Mouse (Mus musculus): ENCODE measurements around the gene Tsc22d1. TPM values are rescaled to one million over a fixed set of nuclear protein-coding genes. Genes with fewer than 3 reads are reported as not detected.
A peak's percentile ranks its signal among the peaks of the same experiment; 100 is the strongest.

Gene Tsc22d1
- polyA plus RNA-seq, 1 experiment = 153 TPM

- no peak for TF ChIP-seq POLR2A (IDR thresholded peaks at IDR 0.05; ENCODE audit: low read depth, low read length)
- TF ChIP-seq CTCF (conservative IDR thresholded peaks at IDR 0.05; ENCODE audit: insufficient read depth, insufficient read length, low read depth, low read length) = no peak
- H3K36me3 ChIP-seq (ENCODE audit: control insufficient read depth, insufficient read depth, low read length) = no peaks in the 10 kb centered on the region
- WGBS = 96% methylated on average over 8 of the region's 8 CpGs
- H3K4me1 ChIP-seq (ENCODE audit: control insufficient read depth, insufficient read depth, low read length) = no peaks in the 10 kb centered on the region
- H3K27ac ChIP-seq (ENCODE audit: insufficient read depth, low read depth, low read length) = no peak overlapping the region
- DNase-seq = no peak
- H3K27me3 ChIP-seq (replicated peaks; ENCODE audit: control insufficient read depth, insufficient read depth, low read length) = no peaks in the 10 kb centered on the region
- H3K4me3 ChIP-seq (ENCODE audit: insufficient read depth, low read depth, low read length) = no peak overlapping the region
These were observed 18.1 kb downstream of the Tsc22d1 start for GRCm38 (mm10) chr14:76432816-76433215.

DNA sequence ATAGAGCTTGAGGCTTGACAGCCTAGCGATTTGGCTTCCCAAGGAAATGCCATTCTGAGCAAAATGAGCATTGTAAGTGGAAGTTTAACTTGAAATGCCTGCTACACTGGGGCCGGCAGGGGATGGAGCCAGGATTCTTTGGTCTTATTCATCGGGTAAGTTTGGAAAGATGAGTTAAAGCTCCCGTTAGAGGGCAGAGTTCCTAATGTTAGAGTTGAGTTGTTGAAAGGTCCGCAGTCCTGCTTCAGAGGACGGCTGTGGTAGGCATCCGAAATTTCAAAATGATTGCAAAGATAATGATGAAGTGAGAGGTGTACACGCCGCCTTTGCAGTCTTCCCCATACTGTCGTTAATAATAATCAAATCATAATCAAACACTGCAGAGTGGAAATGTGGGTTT lies 27.4 kb downstream of the Tsc22d1 start:
- Histone ChIP-seq H3K4me1 (ENCODE audit: control insufficient read depth, insufficient read depth, low read length) (no peaks in the 10 kb centered on the region), H3K4me3 (ENCODE audit: insufficient read depth, low read depth, low read length) (no peak overlapping the region), H3K27ac (ENCODE audit: insufficient read depth, low read depth, low read length) (no peak overlapping the region), H3K36me3 (ENCODE audit: control insufficient read depth, insufficient read depth, low read length) (peaks cover 3% of the 10 kb centered on the region), H3K27me3 (replicated peaks; ENCODE audit: control insufficient read depth, insufficient read depth, low read length) (no peaks in the 10 kb centered on the region)
- WGBS = 83% methylated on average over 10 of the region's 10 CpGs
- no peak for TF ChIP-seq CTCF (conservative IDR thresholded peaks at IDR 0.05; ENCODE audit: insufficient read depth, insufficient read length, low read depth, low read length)
- no peak for TF ChIP-seq POLR2A (IDR thresholded peaks at IDR 0.05; ENCODE audit: low read depth, low read length)
- DNase-seq = no peak

GRCm38 (mm10) chr14:76448987-76449386 lies 34.2 kb downstream of the Tsc22d1 start:
- TF ChIP-seq CTCF (conservative IDR thresholded peaks at IDR 0.05; ENCODE audit: insufficient read depth, insufficient read length, low read depth, low read length) (no peak), POLR2A (IDR thresholded peaks at IDR 0.05; ENCODE audit: low read depth, low read length) (no peak)
- 55% methylated on average over 4 of the region's 4 CpGs for WGBS
- DNase-seq = peak; percentile 47
- no peaks in the 10 kb centered on the region for H3K4me1 ChIP-seq (ENCODE audit: control insufficient read depth, insufficient read depth, low read length)
- no peaks in the 10 kb centered on the region for H3K36me3 ChIP-seq (ENCODE audit: control insufficient read depth, insufficient read depth, low read length)
- H3K27me3 ChIP-seq (replicated peaks; ENCODE audit: control insufficient read depth, insufficient read depth, low read length) = no peaks in the 10 kb centered on the region
- peak overlapping the region; percentile 39; the same call in 1 of the 2 replicates for H3K27ac ChIP-seq (ENCODE audit: insufficient read depth, low read depth, low read length)
- 0 out of 2 replicates have a peak overlapping the region, but pooled peaks have one; percentile 11 for H3K4me3 ChIP-seq (ENCODE audit: insufficient read depth, low read depth, low read length)

DNA sequence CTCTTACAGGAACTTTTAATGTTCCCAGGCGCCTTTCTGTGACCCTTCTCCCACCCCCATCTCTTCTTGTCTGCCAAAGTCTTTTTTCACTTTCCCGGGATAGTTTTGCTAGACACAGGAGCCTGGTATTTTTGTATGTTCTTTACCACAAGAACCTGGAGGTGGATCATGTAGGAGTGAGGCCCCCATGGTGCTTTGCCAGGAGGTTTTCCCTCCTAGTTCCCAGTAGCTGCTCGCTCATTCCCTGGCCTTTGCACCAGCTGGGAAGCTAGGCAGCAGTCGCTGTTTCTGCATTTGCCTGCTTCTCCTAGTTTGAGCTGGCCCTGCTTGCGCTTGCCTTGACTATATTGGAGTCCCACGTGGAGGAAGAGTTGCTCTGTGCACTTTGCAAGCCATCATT lies 36.2 kb downstream of the Tsc22d1 start:
- H3K4me3 ChIP-seq (ENCODE audit: insufficient read depth, low read depth, low read length) = no peak overlapping the region
- no peaks in the 10 kb centered on the region for H3K27me3 ChIP-seq (replicated peaks; ENCODE audit: control insufficient read depth, insufficient read depth, low read length)
- H3K27ac ChIP-seq (ENCODE audit: insufficient read depth, low read depth, low read length) = no peak overlapping the region
- no peak for DNase-seq
- H3K36me3 ChIP-seq (ENCODE audit: control insufficient read depth, insufficient read depth, low read length) = no peaks in the 10 kb centered on the region
- no peak for TF ChIP-seq POLR2A (IDR thresholded peaks at IDR 0.05; ENCODE audit: low read depth, low read length)
- no peak for TF ChIP-seq CTCF (conservative IDR thresholded peaks at IDR 0.05; ENCODE audit: insufficient read depth, insufficient read length, low read depth, low read length)
- 74% methylated on average over 6 of the region's 6 CpGs for WGBS
- H3K4me1 ChIP-seq (ENCODE audit: control insufficient read depth, insufficient read depth, low read length) = no peaks in the 10 kb centered on the region

DNA sequence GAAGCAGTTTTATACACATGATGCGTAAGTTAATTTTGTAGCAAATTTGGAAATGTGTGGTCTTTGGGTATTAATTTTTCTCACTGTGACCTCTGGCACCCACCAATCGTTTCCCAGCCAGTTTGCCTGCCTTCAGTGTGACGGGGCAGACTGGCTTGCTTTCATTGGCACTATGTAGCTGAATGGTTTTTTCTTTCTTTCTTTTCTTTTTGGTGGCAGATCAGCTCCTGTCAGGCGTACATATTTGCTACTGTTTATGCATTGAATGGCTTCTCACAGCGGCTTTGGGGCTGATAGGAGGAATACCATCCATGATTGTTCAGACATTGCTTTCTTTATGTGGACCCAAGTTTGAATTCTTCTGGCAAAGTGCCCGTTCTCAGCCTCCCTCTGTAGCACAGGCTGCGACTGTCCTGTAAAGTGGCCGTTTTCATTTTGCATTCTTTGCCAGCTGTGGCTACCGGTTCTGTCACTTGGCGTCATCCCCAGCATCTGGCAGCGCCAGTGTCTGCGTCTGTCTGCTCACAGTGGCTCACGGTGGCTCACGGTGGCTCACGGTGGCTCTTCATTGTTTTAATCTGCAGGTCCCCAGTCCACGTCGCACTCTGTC lies 38.1 kb downstream of the Tsc22d1 start:
- 89% methylated on average over 17 of the region's 17 CpGs for WGBS

GRCm38 (mm10) chr14:76454673-76455072 lies 39.9 kb downstream of the Tsc22d1 start:
- no peak for TF ChIP-seq CTCF (conservative IDR thresholded peaks at IDR 0.05; ENCODE audit: insufficient read depth, insufficient read length, low read depth, low read length)
- no peak for TF ChIP-seq POLR2A (IDR thresholded peaks at IDR 0.05; ENCODE audit: low read depth, low read length)
- H3K4me3 ChIP-seq (ENCODE audit: insufficient read depth, low read depth, low read length) = no peak overlapping the region
- no peak for DNase-seq
- 72% methylated on average over 5 of the region's 5 CpGs for WGBS
- no peaks in the 10 kb centered on the region for H3K4me1 ChIP-seq (ENCODE audit: control insufficient read depth, insufficient read depth, low read length)
- H3K27me3 ChIP-seq (replicated peaks; ENCODE audit: control insufficient read depth, insufficient read depth, low read length) = no peaks in the 10 kb centered on the region
- H3K36me3 ChIP-seq (ENCODE audit: control insufficient read depth, insufficient read depth, low read length) = no peaks in the 10 kb centered on the region
- no peak overlapping the region for H3K27ac ChIP-seq (ENCODE audit: insufficient read depth, low read depth, low read length)

More for the DNA sequence above, 38.1 kb downstream of the Tsc22d1 start:
- no peak overlapping the region for H3K4me3 ChIP-seq (ENCODE audit: insufficient read depth, low read depth, low read length)
- no peak for DNase-seq
- H3K27ac ChIP-seq (ENCODE audit: insufficient read depth, low read depth, low read length) = no peak overlapping the region
- H3K36me3 ChIP-seq (ENCODE audit: control insufficient read depth, insufficient read depth, low read length) = no peaks in the 10 kb centered on the region
- no peaks in the 10 kb centered on the region for H3K4me1 ChIP-seq (ENCODE audit: control insufficient read depth, insufficient read depth, low read length)
- no peaks in the 10 kb centered on the region for H3K27me3 ChIP-seq (replicated peaks; ENCODE audit: control insufficient read depth, insufficient read depth, low read length)
- TF ChIP-seq POLR2A (IDR thresholded peaks at IDR 0.05; ENCODE audit: low read depth, low read length) (no peak), CTCF (conservative IDR thresholded peaks at IDR 0.05; ENCODE audit: insufficient read depth, insufficient read length, low read depth, low read length) (no peak)

DNA sequence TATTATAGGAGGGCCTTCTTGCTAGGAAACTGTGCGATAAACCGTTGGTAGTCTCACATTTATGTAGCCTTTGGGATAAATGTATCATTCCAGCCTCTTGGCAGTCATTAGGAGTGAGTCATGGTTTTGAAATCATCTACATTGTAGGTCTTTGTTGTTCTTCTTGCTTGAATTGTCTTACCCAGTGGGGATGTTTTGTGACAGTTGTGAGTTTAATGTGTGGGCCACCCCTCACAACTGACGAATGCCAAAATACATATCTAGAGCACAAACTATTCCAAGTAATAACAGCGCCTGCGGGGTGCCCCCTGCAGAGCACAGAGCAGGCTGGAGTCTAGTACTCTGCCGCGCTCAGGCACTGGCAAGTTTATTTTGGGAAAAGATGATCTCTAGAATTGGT lies 40.4 kb downstream of the Tsc22d1 start:
- no peak for DNase-seq
- Histone ChIP-seq H3K4me3 (ENCODE audit: insufficient read depth, low read depth, low read length) (no peak overlapping the region), H3K4me1 (ENCODE audit: control insufficient read depth, insufficient read depth, low read length) (no peaks in the 10 kb centered on the region), H3K27me3 (replicated peaks; ENCODE audit: control insufficient read depth, insufficient read depth, low read length) (no peaks in the 10 kb centered on the region), H3K36me3 (ENCODE audit: control insufficient read depth, insufficient read depth, low read length) (no peaks in the 10 kb centered on the region), H3K27ac (ENCODE audit: insufficient read depth, low read depth, low read length) (no peak overlapping the region)
- TF ChIP-seq POLR2A (IDR thresholded peaks at IDR 0.05; ENCODE audit: low read depth, low read length) = no peak
- no peak for TF ChIP-seq CTCF (conservative IDR thresholded peaks at IDR 0.05; ENCODE audit: insufficient read depth, insufficient read length, low read depth, low read length)
- WGBS = 86% methylated on average over 7 of the region's 7 CpGs
